Mouse (Mus musculus) E14TG2a.4 (cell line): Measurements from ENCODE around the gene 1700029P11Rik.

Experiments used
- H3K27me3 ChIP-seq: 2 replicates; pipeline ENCODE4 v1.6.1; 2014; ENCODE audit warnings: low read length, control low read depth; ENCODE audit not compliant: insufficient read depth
- H3K36me3 ChIP-seq: 2 replicates; pipeline ENCODE4 v1.6.1; 2014; ENCODE audit warnings: low read length, control low read depth; ENCODE audit not compliant: insufficient read depth
- H3K4me1 ChIP-seq: replicated peaks from 2 replicates; pipeline ENCODE4 v1.6.1; 2014; ENCODE audit warnings: low read depth, low read length, control low read depth
- H3K4me3 ChIP-seq: replicated peaks from 2 replicates; pipeline ENCODE4 v1.5.1; 2014; ENCODE audit warnings: mild to moderate bottlenecking, low read length
- H3K9me3 ChIP-seq: 2 replicates; pipeline ENCODE4 v1.6.1; 2014; ENCODE audit warnings: low read length, control low read depth
- CTCF ChIP-seq: conservative IDR thresholded peaks from 2 replicates; pipeline ENCODE4 v1.5.1; 2014; ENCODE audit warnings: low read length
- NANOG ChIP-seq: IDR thresholded peaks from 2 replicates; pipeline ENCODE4 v1.6.1; 2014; ENCODE audit warnings: borderline replicate concordance, low read length, mixed read lengths
- POU5F1 ChIP-seq: IDR thresholded peaks from 2 replicates; pipeline ENCODE4 v1.6.1; 2014; ENCODE audit warnings: low read length, borderline replicate concordance

The 1700029P11Rik gene

GRCm38 (mm10) chr15:82015392-82016100 is 35.2 kb downstream of the 1700029P11Rik start:
- Histone ChIP-seq H3K27me3 (peaks cover 8% of the 10 kb centered on the region), H3K4me3 (peak overlapping the region; percentile 97), H3K9me3 (no peaks in the 10 kb centered on the region), H3K36me3 (peaks cover 29% of the 10 kb centered on the region), H3K4me1 (peaks cover 40% of the 10 kb centered on the region)
- TF ChIP-seq CTCF (no peak), POU5F1 (no peak), NANOG (no peak)

- no peak for TF ChIP-seq NANOG
- TF ChIP-seq CTCF = no peak
- TF ChIP-seq POU5F1 = no peak
- Histone ChIP-seq H3K4me3 (peak overlapping the region; percentile 97), H3K9me3 (no peaks in the 10 kb centered on the region), H3K36me3 (peaks cover 37% of the 10 kb centered on the region), H3K27me3 (peaks cover 8% of the 10 kb centered on the region), H3K4me1 (peaks cover 33% of the 10 kb centered on the region)
Observed at GRCm38 (mm10) chr15:82016101-82016808, 35.9 kb downstream of the 1700029P11Rik start.

GRCm38 (mm10) chr15:82016830-82017229 is 36.5 kb downstream of the 1700029P11Rik start:
- peaks cover 42% of the 10 kb centered on the region for H3K36me3 ChIP-seq
- H3K27me3 ChIP-seq = peaks cover 8% of the 10 kb centered on the region
- TF ChIP-seq CTCF (no peak), POU5F1 (no peak), NANOG (no peak)
- H3K9me3 ChIP-seq = no peaks in the 10 kb centered on the region
- peak overlapping the region; percentile 97 for H3K4me3 ChIP-seq
- peaks cover 32% of the 10 kb centered on the region for H3K4me1 ChIP-seq

GRCm38 (mm10) chr15:82017461-82017860 is 37.1 kb downstream of the 1700029P11Rik start:
- no peak for TF ChIP-seq CTCF
- TF ChIP-seq NANOG = no peak
- no peak for TF ChIP-seq POU5F1
- peaks cover 8% of the 10 kb centered on the region for H3K27me3 ChIP-seq
- peak overlapping the region; percentile 97; the same call in 1 of the 2 replicates for H3K4me3 ChIP-seq
- no peaks in the 10 kb centered on the region for H3K9me3 ChIP-seq
- H3K4me1 ChIP-seq = peaks cover 28% of the 10 kb centered on the region
- H3K36me3 ChIP-seq = peaks cover 42% of the 10 kb centered on the region

GRCm38 (mm10) chr15:82019288-82019687 is 38.9 kb downstream of the 1700029P11Rik start:
- TF ChIP-seq POU5F1 (no peak), NANOG (no peak), CTCF (no peak)
- Histone ChIP-seq H3K4me3 (no peak overlapping the region), H3K9me3 (no peaks in the 10 kb centered on the region), H3K36me3 (peaks cover 58% of the 10 kb centered on the region), H3K4me1 (peaks cover 24% of the 10 kb centered on the region), H3K27me3 (peaks cover 8% of the 10 kb centered on the region)

- Histone ChIP-seq H3K27me3 (no peaks in the 10 kb centered on the region), H3K36me3 (peaks cover 91% of the 10 kb centered on the region), H3K4me3 (no peak overlapping the region), H3K4me1 (peaks cover 2% of the 10 kb centered on the region), H3K9me3 (no peaks in the 10 kb centered on the region)
- no peak for TF ChIP-seq CTCF
- TF ChIP-seq NANOG = no peak
- TF ChIP-seq POU5F1 = no peak
Observed at GRCm38 (mm10) chr15:82022535-82023088, 42.3 kb downstream of the 1700029P11Rik start.

- H3K27me3 ChIP-seq = no peaks in the 10 kb centered on the region
- H3K4me1 ChIP-seq = no peaks in the 10 kb centered on the region
- peaks cover 6% of the 10 kb centered on the region for H3K9me3 ChIP-seq
- H3K36me3 ChIP-seq = peaks cover 99% of the 10 kb centered on the region
- TF ChIP-seq NANOG = no peak
- no peak for TF ChIP-seq CTCF
- TF ChIP-seq POU5F1 = no peak
- H3K4me3 ChIP-seq = no peak overlapping the region
Observed at GRCm38 (mm10) chr15:82023965-82024635, 43.8 kb downstream of the 1700029P11Rik start.

GRCm38 (mm10) chr15:82027276-82027675 is 46.9 kb downstream of the 1700029P11Rik start:
- Histone ChIP-seq H3K27me3 (no peaks in the 10 kb centered on the region), H3K4me3 (no peak overlapping the region)
- TF ChIP-seq NANOG (no peak), CTCF (no peak), POU5F1 (no peak)

More at GRCm38 (mm10) chr15:82027276-82027675, 46.9 kb downstream of the 1700029P11Rik start:
- Histone ChIP-seq H3K36me3 (peaks cover 100% of the 10 kb centered on the region), H3K4me1 (no peaks in the 10 kb centered on the region), H3K9me3 (peaks cover 8% of the 10 kb centered on the region)
